Mouse (Mus musculus): ENCODE data around the gene Plb1.

Plb1 gene

DNA sequence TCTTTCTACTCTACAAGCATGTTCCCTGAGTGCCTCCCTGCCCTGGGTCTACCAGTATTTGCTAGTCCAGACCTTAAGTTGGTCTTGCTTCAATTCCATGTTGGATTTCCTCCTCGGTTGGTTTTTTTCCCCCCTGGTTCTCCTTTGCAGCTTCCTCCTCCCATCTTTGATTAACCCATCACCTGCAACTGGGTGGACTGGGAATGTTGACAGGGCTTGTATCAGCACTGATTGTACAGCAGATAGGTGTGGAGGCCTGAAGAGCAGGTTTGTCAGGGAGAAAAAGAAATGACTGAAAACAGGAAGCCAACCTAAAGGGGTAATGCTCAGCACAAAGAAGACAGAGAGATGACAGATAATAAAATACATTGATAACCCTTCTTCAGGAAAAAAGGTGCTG lies 104.8 kb downstream of the Plb1 start:
- DNase-seq: no peak

DNA sequence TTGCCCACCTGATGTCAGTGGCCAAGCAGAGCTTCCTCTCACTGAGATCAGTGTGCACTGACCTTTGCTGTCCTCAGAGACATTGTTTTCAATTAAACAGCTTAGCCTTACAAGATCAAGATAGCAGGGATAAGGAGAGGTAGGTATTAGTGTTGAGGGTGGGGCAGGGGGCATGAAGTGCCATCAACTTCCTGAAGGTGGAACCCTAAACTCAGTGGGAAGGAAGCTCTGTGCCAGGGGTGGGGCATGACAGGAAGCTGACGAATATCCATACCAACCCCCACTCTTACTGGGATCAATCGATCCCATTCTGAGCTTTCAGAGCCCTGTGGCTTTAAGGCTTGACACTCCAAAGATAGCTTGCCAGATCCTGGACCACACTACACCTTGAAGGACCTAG lies 105.8 kb downstream of the Plb1 start:
- DNase-seq: no peak

DNA sequence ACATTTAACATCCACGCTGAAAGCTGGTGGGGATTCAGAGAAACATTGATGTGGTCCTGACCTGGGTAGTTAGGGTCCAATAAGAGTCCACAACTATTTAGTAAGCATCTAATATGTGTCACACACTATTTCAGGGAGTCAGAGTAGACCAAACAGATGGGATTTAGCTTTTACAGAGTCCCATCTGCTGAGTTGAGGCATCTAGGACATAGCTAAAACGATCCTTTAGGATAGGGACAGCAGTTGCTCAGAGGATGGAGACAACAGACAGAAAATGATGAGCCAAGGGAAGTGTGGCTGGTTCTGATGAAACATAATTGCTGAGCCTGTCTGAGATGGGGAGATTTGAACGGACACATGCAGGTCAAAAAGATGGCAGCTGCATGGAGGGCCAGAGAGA lies 106.3 kb downstream of the Plb1 start:
- DNase-seq: no peak

DNA sequence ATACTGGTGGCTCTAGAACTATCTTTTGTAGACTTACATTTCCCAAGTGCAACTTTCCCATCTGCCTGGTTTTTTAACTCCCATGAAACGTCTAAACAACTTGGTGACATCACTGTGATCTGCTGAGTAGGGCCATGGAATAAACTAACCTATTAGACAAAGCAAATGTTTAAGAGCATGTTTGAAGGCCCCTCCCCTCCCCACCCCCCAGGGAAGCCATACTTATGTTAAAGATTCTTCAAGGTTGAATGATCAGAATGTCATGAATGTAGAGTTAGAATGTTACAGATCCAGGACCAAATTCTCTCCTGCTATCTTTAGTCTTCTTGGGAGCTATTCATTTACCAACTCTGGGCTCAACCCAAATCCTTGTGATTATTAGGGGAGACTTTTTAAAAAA lies 107.7 kb downstream of the Plb1 start:
- DNase-seq: no peak

DNA sequence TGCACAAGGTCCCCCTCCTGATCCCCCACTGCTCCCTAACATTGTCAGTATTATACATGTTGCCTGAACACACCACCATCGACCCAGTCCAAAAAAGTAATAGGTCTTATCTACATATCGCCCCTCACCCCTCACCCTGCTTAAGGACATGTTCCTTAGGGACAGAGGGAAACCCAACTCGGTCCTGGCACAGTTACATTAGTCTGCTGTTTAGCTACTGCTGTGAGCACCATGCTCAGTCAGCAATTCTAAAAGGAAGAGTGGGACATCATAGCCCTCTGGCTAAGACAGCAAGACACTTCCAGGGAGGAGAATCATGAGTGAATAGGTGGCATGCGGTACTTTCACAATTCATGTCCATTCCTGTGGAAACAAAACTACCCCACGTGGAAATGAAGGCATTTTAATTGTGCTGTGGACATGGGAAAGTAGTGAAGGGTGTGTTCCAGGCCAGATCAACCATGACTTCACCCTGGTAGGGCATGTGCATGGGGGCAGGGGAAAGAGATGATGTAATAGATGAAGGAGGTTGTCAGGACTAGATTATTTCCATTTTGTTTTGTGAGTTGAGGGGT lies 110.3 kb downstream of the Plb1 start:
- no peak for DNase-seq

DNA sequence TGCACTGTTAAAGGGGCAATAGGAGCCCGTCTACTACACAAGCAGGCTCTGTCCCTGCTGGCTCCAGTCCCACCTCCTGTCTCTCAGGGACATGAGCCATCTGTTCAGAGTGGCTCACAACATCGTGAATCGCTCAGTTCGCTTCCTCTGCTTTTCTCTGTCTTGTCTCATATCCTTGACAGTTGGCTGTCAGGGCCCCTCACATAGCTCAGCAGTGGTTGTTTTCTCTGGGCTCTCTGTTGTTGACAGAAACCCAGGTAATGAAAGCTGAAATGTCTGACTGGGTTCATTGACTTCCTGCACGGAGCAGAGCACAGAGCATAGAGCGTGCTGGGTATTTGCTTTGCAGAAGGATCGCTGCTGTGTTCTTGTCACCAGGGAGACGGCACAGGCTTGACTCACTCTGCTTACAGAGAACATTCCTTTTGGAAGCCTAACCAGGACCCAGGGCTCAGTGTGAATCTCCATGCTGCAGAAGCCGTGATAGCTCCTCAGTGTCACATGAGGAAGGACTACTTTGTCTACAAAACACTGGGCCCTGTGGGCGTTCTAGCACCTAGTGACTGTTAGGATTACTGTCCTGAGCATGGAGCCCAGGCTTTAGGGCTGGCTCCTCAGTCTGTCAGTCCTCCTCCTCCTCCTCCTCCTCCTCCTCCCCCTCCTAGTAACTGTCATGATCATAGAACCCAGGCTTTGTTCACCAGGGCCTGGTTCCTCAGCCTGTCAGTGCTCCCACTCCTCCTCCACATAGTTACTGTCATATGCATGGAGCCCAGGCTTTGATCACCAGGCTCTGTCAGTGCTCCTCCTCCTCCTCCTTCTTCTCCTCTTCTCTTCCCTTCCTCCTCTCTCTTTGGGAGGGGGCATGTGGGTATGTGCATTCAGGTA lies 113.8 kb downstream of the Plb1 start:
- DNase-seq: peak; percentile 39 to 47

DNA sequence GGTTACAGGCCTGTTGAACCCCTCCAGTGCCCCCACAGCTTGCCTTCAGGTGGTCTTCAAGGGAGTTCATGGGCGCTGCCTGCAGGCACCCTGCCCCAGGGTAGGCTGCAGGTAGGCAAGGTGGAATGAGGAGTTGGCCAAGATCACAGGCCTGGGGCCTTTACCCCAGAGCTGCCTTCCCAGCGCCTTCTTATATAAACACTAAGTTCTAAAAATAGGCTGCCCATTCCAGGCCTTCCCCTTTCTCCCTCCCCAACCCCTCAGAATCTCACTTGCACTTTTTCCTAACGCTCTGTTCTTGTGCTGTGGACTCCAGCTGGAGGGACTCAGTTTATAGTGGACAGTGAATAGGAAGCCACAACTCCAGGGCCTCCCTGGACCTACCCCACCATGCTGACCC lies 117.2 kb downstream of the Plb1 start:
- DNase-seq: peak in 1 of 2 experiments; percentile 32

DNA sequence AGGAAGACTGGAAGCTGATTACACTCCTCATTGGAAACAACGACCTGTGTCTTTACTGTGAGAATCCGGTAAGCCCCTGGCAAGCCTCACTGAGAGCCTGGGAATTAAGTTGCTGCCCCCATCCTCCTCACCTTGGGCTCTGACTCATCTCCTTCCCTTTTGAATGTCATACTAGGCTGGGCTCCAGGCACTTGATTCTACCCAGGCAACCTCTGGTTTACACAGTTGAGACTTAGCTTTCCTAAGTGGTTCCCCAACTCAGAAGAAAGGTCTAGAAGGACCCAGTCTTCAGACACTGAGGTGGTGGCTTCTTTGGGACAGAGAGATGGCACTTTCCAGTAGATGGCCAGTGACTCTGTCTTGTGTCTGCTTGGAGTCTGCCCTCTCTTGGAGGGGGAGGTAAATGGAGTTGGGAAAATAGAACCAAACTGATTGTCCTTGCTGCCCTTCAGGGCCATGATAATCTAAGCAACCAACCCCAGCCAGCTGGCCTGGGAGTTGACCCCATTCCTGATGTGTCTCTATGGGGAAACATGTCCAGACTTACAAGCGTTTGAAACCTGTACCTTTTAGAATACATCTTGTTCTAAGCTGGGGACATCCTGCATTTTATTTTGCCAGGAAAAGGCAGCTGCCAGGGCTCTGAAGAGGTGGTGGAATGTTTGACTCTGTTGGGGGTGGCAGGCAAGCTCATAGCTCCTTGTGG lies 118.2 kb downstream of the Plb1 start:
- DNase-seq: no peak

DNA sequence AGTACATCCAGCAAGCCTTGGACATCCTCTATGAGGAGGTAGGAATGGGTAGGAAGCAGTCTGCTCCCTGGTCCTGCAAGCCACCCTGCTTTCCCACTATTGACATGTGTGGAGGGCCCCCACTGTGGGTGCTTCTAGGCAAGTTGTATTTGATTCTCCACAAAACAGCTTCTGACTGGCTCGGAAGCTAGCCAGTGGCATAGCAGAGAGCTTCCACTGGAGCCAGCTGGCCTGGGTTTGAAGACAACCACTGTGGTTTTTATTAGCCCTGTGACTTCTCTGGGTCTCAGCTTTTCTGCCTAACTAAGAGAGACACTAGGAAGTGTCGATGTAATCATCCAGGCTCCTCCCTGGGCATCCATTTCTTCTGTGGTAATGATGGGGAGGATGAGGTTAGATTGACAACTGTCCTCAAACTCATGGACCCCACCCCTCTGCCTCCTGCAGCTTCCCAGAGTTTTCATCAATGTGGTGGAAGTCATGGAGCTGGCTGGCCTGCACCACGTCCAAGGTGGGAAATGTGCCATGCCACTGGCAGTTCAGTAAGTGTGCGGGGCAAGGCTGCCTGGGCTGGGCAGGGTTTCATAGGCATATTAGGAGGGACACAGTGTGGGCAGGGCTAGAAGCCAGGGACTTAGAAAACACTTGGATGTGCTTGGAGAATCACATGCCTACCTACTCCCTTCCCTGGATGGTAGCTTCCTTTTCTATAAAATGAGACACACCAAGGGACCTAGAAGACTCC lies 119.4 kb downstream of the Plb1 start:
- no peak for DNase-seq

DNA sequence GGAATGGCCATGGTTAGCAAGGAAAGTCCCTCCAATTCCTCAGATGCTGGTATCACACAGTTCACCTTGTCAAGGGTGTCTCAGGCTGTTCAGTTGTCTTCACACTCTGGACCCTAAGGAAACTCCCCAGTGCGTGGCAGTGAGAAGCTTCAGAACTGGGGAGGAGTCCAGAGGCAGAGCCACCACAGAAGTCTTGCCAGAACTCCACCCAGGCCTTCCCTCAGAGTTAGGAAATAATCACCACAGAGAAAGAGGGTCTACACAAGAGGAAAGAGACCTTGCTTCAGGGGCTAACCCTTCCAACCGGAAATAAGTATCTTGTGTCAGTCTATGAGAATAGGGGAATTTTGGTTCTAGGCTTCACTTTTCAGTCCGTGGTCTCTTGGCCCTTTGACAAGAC lies 120.3 kb downstream of the Plb1 start:
- DNase-seq: no peak

DNA sequence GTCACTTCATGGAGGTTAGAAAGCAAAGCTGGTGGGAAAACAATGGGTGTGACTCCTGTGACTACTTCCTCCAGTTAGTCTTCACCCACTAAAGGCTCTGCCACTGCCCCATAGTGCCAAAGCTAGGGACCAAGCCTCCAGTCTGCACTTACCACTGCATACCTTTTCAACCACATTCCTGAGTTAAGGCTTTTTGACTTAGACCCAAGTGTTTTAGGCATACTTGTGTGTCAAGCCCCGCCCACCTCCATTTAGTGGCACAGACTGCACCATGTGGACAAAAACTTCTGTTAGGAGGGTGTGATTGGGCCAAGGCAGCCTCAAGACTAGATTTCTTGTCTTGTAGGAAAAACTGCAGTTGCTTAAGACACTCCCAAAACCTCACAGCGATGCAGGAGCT lies 120.8 kb downstream of the Plb1 start:
- DNase-seq: peak in 1 of 2 experiments; percentile 10

DNA sequence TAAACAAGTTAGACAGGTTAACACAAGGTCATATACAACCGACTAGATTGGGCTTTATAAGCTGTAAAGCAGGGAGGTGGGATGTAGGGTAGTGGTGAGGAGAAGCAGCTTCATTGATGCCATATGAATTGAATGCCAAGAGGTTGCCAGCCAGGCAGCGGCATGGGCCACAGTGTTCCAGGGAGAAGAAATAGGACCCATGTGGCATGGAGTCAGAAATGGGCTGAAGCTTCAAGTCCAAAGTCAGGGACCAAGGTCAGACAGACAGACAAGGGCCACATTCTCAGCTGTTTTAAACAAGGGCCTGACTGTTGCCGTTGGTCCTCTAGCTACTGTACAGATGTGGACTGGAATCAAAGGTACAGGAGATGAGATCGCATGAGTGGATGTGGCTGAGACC lies 128.0 kb downstream of the Plb1 start:
- no peak for DNase-seq

DNA sequence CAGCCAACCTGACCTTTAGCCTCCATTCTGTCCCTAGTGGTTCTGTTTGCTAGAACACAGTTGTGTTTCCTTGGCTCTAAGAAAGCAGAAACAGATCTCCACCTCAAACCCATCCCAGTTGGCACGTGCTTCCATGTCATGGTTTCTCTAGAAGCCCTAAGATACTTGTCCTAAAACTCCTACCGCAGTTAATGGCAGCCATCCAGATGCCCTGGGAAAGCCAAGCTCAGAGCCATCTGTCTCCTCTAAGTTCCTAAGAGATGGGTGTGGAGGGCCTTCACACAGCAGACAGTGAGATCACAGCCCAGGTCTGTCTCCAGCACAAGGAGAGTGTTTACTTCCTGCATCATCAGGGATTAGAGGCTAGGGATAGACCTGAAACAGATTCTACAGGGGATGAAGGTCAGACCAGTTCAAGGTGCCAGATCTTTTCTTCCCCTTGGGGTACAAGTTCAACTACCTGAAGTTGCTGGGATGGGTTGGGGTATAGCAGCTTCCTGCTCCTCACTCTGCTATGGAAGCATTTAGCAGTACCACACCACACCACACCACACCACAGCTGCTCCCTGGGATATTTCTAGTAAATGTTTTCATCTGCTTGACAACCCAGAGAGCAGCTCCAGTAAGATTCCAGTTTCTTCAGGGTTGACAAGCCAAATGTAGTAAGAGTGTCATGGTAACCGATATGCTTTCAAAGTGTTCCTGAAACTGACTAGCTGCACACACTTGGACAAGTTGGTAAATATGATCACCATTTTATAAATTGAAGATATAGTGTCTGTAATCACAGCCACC lies 129.1 kb downstream of the Plb1 start:
- DNase-seq: no peak

DNA sequence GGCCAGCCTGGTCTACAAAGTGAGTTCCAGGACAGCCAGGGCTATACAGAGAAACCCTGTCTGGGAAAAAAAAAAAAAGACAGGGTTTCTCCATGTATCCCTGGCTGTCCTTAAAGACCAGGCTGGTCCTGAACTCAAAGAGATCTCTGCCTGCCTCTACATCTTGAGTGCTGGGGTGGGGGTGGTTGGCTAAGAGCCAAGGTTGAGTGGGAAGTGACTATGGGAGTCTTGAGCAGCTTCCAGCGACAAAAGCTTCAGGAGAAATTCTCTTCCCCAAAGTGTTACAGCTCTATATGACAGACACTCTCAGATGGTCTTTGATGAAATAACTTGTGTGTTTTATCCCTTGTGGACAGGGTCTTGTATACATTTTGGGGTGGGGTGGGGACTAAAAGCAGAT lies 136.9 kb downstream of the Plb1 start:
- no peak for DNase-seq

DNA sequence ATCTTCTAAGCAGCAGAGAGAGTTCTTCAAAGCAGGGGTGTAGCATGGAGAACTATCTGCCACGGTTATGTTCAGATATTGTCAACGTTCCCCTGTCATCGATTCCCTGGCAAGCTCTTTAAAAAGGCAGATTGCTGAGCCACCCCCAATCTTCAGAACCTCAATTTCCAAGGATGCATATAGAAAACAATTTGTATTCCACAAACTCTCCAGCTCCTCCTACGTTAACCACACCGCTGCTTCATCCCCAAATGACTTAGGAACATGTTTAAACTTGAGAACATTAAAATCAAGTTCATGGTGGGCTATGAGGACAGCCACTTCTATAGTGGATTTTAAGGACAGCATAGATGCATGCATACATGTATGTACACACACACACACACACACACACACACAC lies 138.7 kb downstream of the Plb1 start:
- DNase-seq: no peak

DNA sequence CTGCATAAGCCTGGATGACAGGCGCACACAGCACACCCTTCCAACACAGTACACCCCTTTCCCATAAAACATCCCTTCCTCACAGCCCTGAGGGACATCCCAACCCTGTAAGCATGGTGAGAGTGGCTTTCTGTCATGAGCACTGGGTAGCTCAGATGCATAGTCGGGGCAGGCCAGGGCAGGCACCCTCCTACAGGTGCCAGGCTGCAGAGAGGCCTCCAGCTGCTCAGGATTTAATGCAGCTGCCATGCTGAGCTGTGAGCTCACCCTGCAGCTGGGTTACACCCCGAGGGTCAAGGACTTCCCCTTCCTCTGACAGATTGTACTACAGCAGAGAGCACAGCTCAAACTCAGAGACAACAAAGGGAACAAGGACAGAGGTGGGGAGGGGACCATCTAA lies 146.0 kb downstream of the Plb1 start:
- DNase-seq: no peak

DNA sequence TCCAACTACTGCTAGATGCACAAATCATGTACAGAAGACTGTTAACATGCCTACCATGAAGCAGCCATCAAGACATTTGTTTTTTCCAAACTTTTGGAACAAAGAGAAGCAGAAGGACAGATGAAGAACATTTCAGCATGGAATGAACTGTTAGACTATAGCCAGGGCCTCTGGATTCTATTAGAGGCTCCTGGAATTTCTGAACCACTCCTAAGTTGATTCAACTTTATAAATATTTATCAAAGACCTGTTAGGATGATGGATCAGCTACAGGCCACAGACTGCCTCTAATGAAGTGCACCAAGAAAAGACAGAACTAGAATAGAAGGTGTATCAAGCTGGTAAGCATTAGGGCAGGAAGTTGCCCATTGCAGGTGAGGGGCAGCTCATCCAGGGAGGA lies 156.1 kb downstream of the Plb1 start:
- no peak for DNase-seq

DNA sequence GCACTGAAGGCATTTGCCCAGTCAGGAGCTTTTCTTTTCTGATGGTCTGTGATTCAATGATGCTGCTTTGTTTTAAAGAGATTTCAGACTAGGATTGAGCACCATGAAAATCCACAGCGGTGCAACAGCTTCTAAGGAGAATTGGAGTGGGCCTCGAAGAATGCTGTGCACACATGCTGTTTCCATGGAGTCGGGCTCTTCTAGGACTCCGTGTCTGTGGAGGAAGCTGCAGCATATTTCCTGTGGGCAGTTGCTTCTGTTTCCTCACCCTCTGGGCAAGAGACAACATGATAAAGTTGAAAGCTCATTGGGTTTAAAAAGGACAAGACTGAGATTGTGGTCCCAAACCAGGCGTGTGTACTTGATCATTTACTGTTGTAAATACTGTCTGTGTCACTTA lies 157.8 kb downstream of the Plb1 start:
- DNase-seq: no peak

DNA sequence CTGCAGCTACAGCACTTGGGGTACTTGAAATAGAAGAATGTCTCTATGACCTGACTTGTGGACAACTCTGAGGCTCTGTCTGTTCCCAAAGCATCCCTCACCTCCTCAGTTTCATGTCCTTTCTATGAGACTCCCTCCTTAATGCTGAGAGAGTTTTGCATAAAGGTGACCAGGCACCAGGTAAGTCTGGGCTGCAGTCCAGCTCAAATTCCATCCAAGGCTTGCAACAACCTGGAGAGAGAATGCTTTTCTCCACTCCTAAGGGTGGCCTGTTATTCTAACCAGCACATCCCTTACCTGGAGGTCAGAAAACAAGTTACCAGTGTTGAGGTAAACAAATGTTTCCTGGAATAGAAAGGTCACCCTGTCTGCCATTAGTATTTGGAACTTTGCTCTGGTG lies 159.8 kb downstream of the Plb1 start:
- peak; percentile 39 to 48 for DNase-seq

DNA sequence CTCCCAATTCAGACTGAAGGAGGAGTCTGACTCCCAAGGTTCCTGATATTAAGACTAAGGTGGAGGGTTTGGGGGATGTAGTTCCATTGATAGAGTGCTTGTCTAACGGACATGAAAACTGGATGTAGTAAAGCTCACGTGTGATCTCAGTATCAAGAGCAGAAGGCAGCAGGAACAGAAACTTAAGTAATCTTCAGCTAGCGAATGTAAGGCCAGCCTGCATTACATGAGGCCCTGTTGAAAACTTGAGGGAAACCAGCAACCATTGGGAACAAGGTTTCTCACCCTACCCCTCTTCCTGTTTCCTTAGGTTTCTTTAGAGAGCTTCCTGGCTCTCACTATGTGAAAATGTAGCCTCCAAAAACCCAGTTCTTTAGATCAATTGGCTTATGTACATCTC lies 162.1 kb downstream of the Plb1 start:
- no peak for DNase-seq

DNA sequence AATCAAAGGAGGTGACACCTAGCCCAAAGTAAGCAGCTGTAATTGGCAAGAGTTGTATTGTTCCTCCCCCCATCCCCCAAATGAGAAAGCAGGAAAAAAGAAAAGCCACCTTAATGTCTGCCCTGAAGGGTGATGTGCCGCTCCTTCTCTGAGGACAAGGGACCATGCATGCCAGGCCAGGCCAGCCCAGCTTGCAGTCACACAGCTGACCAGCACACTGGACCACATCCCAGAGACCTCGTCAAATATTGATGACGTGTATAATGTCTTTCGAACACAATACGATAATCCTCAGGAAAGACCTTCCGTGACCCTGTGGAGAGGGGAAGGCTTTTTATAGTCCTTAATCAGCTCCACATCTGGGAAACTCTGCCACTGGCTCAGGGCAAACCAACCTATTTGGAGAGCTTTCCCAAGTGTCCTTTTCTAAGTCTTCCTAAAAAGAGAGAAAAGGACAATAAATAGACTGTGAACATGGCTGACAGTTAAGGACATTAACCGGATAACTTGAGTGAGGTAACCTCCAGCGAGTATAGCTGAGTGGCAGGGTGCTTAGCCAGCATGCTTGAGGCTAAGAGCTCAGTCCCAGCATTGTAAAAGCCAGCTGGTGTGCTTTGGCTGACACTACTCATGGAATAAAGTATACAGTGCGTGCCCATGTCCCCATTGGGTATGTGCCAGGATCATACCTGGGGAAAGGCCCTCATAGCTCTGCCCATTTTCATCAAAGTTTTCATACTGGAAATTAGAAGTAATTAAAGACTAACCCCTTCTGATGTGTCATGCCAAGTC lies 162.8 kb downstream of the Plb1 start:
- no peak for DNase-seq

DNA sequence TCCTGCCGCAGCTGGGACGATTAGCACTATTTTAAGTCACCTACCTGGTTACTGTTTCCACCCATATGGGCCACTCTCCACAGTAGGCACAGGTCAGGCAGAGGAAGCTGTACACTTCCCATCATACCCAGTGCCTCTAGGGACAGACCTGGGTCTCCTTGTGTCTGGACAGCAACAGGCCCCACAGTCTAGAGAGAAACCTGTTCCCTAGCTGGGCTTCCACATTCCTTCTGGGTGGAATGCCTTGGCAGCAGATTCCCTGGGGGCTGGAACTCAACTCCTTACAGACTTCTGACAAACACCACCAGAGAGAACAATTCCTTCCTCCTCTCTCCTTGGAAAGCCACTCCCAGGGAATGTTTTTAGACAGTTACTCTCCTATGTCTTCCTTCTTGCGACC lies 165.2 kb downstream of the Plb1 start:
- no peak for DNase-seq
